Mouse (Mus musculus) liver (tissue): ENCODE data around the gene Pea15a.
A peak's percentile ranks its signal among the peaks of the same experiment; 100 is the strongest.
"Not testable (repeated sequence)": the region's sequence is repeated elsewhere in the genome, so short reads cannot be mapped to it uniquely, and the experiment has no call there.

Experiments
- DNase-seq: peaks from one replicate; pipeline ENCODE4 v3.0.0-alpha.2; 2020; ENCODE audit warnings: mixed read lengths

Gene Pea15a

GRCm38 (mm10) chr1:172206141-172206917 is at the start of gene Pea15a:
Gene Pea15a, minus strand, starts transcription at chr1:172206804.
- DNase-seq = peak; percentile 82

DNA sequence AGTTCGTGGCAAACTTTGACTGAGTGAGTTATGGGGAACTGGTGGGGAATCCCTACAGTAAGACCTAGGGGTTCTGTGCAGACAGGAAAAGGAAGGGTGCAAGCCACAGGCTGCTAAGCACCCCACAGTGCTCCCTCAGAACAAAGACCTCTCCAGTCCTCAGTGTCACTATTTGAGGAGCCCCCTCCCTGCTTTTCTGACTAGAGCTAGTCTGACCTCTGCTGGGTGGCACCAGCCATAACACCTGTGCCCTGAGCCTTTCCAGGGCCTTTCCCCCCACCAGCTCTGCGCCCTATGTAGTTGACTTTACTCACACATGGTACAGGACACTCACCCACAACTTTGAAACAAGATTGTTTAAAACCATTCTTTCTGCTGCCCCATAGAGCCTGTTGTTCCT is 41.1 kb upstream of the Pea15a start:
- DNase-seq = peak; percentile 15

- no peak for DNase-seq
Observed at GRCm38 (mm10) chr1:172247216-172247615, 40.6 kb upstream of the Pea15a start.

GRCm38 (mm10) chr1:172244645-172245044 is 38.0 kb upstream of the Pea15a start:
- not testable (repeated sequence) for DNase-seq

DNA sequence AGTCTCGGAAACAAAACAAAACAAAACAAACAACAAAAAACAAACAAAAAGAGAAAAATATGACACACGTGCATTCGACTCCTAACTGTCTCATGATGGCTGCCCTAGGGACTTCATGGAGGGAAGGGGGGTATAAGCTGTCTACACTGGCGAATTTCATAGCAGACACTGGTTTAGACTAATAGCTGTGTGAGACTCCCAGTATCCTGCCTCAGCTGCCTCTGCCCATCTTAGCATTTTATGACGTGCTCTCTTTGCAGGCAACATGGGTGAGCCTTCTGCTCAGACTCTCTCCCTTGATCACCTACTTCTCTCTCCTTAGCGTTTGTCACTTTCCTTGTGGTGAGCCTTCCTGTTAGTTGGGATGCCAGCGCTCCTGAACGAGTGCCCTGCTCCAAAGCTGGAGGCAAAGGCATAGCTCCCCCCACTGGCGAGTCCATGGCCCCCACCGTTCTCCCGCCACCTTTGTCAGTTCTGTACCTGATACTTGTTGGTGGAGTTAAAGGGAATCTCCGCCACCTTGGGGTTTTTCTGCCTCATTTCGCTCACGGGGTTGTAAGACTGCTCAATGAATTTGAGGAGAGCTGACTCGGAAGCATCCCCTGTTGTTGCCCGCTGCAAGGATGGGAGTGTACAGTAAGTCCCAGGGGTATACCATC is 37.1 kb upstream of the Pea15a start:
- DNase-seq = no peak

GRCm38 (mm10) chr1:172242401-172242800 is 35.8 kb upstream of the Pea15a start:
- no peak for DNase-seq

GRCm38 (mm10) chr1:172240945-172241708 is 34.5 kb upstream of the Pea15a start:
- DNase-seq = no peak

GRCm38 (mm10) chr1:172229215-172229614 is 22.6 kb upstream of the Pea15a start:
- no peak for DNase-seq

- DNase-seq = no peak
Observed at GRCm38 (mm10) chr1:172228209-172228608, 21.6 kb upstream of the Pea15a start.

GRCm38 (mm10) chr1:172221297-172222063 is 14.9 kb upstream of the Pea15a start:
- DNase-seq = no peak

- DNase-seq = no peak
Observed at GRCm38 (mm10) chr1:172220414-172220813, 13.8 kb upstream of the Pea15a start.

GRCm38 (mm10) chr1:172219451-172220406 is 13.1 kb upstream of the Pea15a start, which contains the start of gene Casq1:
Gene Casq1, minus strand, starts transcription at chr1:172219868.
- DNase-seq = no peak

- DNase-seq = no peak
Observed at GRCm38 (mm10) chr1:172218164-172218910, 11.7 kb upstream of the Pea15a start.

- peak; percentile 89 for DNase-seq
Observed at GRCm38 (mm10) chr1:172217148-172217547, 10.5 kb upstream of the Pea15a start.

GRCm38 (mm10) chr1:172214748-172215147 is 8.1 kb upstream of the Pea15a start:
- DNase-seq = no peak

- no peak for DNase-seq
Observed at GRCm38 (mm10) chr1:172213771-172214170, 7.2 kb upstream of the Pea15a start.

DNA sequence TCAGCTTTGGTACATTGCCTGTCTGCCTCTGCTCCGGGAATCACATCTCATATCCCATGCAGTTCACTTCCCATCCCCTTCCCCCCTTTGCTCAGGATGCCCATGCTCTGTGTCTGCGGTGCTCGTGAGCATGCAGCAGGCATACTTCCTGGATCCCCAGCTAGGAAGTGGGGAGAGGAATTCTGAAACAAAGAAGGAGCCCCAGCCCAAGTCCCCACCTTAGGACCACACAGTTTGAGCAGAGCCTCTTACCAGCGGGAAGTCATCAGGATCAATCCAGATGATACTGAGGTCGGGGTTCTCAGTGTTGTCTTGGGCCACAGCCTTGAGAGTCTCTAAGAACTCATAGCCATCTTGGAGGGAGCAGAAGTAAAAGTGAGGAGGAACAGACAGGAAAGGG is 6.2 kb upstream of the Pea15a start:
- no peak for DNase-seq

GRCm38 (mm10) chr1:172207111-172207584 is 544 bp upstream of the Pea15a start:
- no peak for DNase-seq

- DNase-seq = no peak
Observed at GRCm38 (mm10) chr1:172205741-172206087, 890 bp downstream of the Pea15a start.
